In genomic region chr1:54194183-54194953, GRCm38 (mm10) we compare ENCODE assay signal across 8 mouse cellular contexts. TPM values are rescaled to one million over a fixed set of nuclear protein-coding genes. Genes with fewer than 3 reads are reported as not detected.
DNase-seq lines count a peak whose midpoint lies in the region; ATAC-seq lines count a peak whose summit lies in the region.

No protein-coding gene starts in this region.

- peak; percentile 90 for ATAC-seq in hindbrain, embryonic 11.5 days (ENCODE audit: low FRiP score)

- H3K9me3 ChIP-seq in hindbrain, embryonic 11.5 days (ENCODE audit: control insufficient read depth, low read length), result no peaks in the 10 kb centered on the region

- no peaks in the 10 kb centered on the region for H3K36me3 ChIP-seq in hindbrain, embryonic 11.5 days (ENCODE audit: control insufficient read depth, insufficient read depth, low read length)

- peak overlapping the region; percentile 52 for H3K4me2 ChIP-seq in hindbrain, embryonic 11.5 days (replicated peaks; ENCODE audit: low read depth, low read length)

- no peaks in the 10 kb centered on the region for H3K27me3 ChIP-seq in hindbrain, embryonic 11.5 days (ENCODE audit: control insufficient read depth, insufficient read depth, low read length)

- DNase-seq in R1 (ENCODE audit: low read depth, low spot score), result peak; percentile 83
- DNase-seq in cerebellum, postnatal 10 days, result peak; percentile 77 to 81
- peak; percentile 55 to 56 for DNase-seq in frontal cortex, postnatal 14 days (ENCODE audit: low spot score in 2 of 2)
- DNase-seq in hindbrain, embryonic 11.5 days (ENCODE audit: low spot score), result peak; percentile 78
- DNase-seq in layer of hippocampus, postnatal 36 days, result peak; percentile 71 to 72
- DNase-seq in lung, postnatal 14 days, result peak; percentile 20
- peak; percentile 70 to 77 for DNase-seq in right cerebral cortex, adult 2 months (ENCODE audit: low spot score in 2 of 2)
- no peak for DNase-seq in c-Kit-positive CD71-positive TER-119-positive erythroid progenitor cells, embryonic 14.5 days (ENCODE audit: low spot score)

- WGBS in hindbrain, embryonic 11.5 days, result under 1% methylated on average over 73 of the region's 104 CpGs

- no peaks in the 10 kb centered on the region for H3K4me1 ChIP-seq in hindbrain, embryonic 11.5 days (replicated peaks; ENCODE audit: control insufficient read depth, insufficient read depth, low read length)

- H3K9ac ChIP-seq in hindbrain, embryonic 11.5 days (ENCODE audit: low read depth, low read length), result peak overlapping the region; percentile 67

- H3K27ac ChIP-seq in hindbrain, embryonic 11.5 days (ENCODE audit: low read depth, low read length), result peak overlapping the region; percentile 95

- H3K4me3 ChIP-seq in hindbrain, embryonic 11.5 days (ENCODE audit: low read depth, low read length), result peak overlapping the region; percentile 79

RNA-seq across cellular contexts. Expression of gene Hecw2, which starts 0.6 kb away (rescaled TPM):
- polyA plus RNA-seq in hindbrain, embryonic 11.5 days (2014; fragmentation: Nextera tagmentation; extraction: Ambion mirVana), result 3.5 and 6.1 TPM in 2 replicates
- total RNA-seq in layer of hippocampus, postnatal 36 days (2021), result 10 to 100 TPM; 19.2 to 20.5 TPM

RNA-seq across cellular contexts. Expression of gene Ccdc150, which starts 56.1 kb away (rescaled TPM):
- polyA plus RNA-seq in hindbrain, embryonic 11.5 days (2014; fragmentation: Nextera tagmentation; extraction: Ambion mirVana), result 0.45 and 0.71 TPM in 2 replicates
- under 1 TPM; 0.35 to 0.37 TPM for total RNA-seq in layer of hippocampus, postnatal 36 days (2021)
